In the genomic region with DNA sequence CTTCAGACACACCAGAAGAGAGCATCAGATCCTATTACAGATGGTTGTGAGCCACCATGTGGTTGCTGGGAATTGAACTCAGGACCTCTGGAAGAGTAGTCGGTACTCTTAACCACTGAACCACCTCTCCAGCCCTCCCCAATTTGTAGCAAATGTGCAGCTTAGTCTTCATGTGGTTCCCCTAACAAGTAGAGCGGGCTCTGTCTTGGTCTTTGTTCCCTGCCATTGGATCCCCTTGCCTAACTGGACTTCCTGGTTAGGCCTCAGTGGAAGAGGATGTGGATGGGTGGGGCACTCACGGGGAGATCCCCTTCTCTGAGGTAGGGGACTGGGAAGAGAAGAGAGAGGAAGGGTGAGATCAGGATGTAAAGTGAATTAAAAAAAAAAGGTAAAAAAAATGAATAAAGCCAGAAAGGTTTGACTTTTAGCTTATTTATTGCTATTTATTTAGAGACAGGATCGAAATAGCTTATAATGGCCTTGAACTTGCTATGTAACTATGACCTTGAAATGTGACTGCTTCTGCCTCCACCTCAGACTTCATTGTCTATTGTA, we compare ENCODE assay signal across 13 mouse cellular contexts.
"Had no signal": no experiment of that assay in that cellular context is flagged by ENCODE, and none has a peak within 500 bp of the region (broad histone marks: within the 10 kb centered on the region; RNA-seq: fewer than 3 reads in every experiment).

No protein-coding gene starts in this region.

- H3K27me3 ChIP-seq: liver, embryonic 13.5 days; stomach, embryonic 15.5 days had no signal

- H3K36me3 ChIP-seq: limb, embryonic 10.5 days; liver, embryonic 13.5 days; midbrain, embryonic 15.5 days; neural tube, embryonic 13.5 days; stomach, embryonic 15.5 days had no signal

- H3K4me1 ChIP-seq: limb, embryonic 10.5 days; liver, embryonic 13.5 days; midbrain, embryonic 15.5 days; neural tube, embryonic 13.5 days; stomach, embryonic 15.5 days had no signal

- H3K9ac ChIP-seq: liver, embryonic 13.5 days; liver, postnatal 0 days; midbrain, embryonic 15.5 days; neural tube, embryonic 13.5 days; stomach, embryonic 15.5 days had no signal

- H3K4me3 ChIP-seq: layer of hippocampus, adult 2 months; limb, embryonic 10.5 days; liver, embryonic 13.5 days; midbrain, embryonic 15.5 days; neural tube, embryonic 13.5 days; stomach, embryonic 15.5 days had no signal

- H3K9me3 ChIP-seq: limb, embryonic 10.5 days; liver, embryonic 13.5 days; midbrain, embryonic 15.5 days; neural tube, embryonic 13.5 days; stomach, embryonic 15.5 days had no signal

- H3K4me2 ChIP-seq: liver, embryonic 13.5 days; midbrain, embryonic 15.5 days; neural tube, embryonic 13.5 days; stomach, embryonic 15.5 days had no signal

- DNase-seq: kidney, adult 18-20 months; kidney, postnatal 10 days; kidney, postnatal 4 days; liver, embryonic 13.5 days; liver, postnatal 0 days; right cerebral cortex, postnatal 14 days; thymus, adult 2 months; thymus, postnatal 25 days had no signal

- H3K27ac ChIP-seq: layer of hippocampus, adult 2 months; limb, embryonic 10.5 days; liver, embryonic 13.5 days; midbrain, embryonic 15.5 days; neural tube, embryonic 13.5 days; stomach, embryonic 15.5 days had no signal

- ATAC-seq: midbrain, embryonic 15.5 days had no signal
